Mouse (Mus musculus) mouse trophoblast stem cell (cell line): ENCODE data around the gene Nt5c1b.

Source experiments
- in situ Hi-C, 2 experiments: fragments of 300-500 bp; cut with MseI, MboI; formaldehyde crosslinking; loops; 2 replicates in 1 of 2; 3 replicates in 1 of 2; pipeline ENCODE4 v1.15.1; 2025

Nt5c1b gene

DNA sequence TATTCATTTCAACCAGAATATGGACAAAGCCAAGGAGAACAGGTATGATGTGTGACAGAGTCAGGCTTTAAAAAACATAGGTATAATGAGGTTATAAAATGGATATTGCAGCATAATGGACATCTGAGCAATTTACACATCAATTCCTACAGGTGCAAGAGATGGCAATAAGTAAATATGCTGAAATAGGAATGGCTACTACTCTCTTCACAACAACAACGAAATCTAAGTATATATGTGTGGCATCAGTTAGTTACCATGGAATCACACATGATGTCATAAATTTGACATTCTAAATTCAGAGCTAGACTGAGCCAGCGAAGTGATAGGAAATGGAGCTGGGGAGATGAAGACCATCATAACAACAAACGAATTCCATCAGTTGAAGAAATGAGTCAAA is at the start of gene Nt5c1b:
Gene Nt5c1b (plus strand): TSS at position 301 of the 400 bp plus-strand sequence.
- in situ Hi-C loops = no loop called here

DNA sequence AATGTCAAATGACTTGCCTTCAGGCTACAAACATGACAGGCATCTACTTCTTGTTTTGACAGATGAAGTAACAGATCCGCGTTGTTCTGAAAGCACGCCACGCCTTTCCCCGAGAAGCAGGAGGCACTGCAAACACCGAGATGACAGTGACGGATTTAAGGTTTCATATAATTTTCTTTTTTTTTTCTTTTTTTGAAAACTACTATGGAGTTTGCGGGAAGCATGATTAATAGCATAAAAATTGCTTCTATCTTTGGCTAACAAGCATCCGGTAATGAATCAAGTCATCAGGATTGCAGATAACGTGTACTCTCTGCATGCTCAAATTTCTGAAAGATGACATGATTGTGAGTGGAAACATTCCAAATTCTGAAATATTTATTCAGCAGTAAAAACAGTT is 42.1 kb upstream of the Nt5c1b start:
- in situ Hi-C loops = no loop called here

DNA sequence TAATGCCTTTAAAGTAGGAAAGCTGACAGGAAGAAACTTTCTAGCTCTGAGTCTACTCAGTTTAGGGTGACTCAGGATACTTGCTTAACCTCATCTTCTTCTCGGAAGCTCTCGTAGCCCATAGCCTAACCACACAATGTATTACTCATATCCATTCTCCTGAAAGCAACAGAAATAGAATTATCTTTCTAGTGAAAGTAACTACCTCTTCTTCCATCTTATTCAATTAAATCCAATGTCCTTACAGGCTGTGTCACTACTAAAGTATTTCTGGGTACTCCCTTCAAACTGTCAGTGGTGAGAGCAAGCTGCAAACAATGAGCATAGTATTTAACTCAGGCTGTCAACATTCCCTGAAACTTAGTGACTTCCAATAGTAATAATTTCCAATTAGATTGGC is 40.3 kb upstream of the Nt5c1b start:
- in situ Hi-C loops = no loop called here

DNA sequence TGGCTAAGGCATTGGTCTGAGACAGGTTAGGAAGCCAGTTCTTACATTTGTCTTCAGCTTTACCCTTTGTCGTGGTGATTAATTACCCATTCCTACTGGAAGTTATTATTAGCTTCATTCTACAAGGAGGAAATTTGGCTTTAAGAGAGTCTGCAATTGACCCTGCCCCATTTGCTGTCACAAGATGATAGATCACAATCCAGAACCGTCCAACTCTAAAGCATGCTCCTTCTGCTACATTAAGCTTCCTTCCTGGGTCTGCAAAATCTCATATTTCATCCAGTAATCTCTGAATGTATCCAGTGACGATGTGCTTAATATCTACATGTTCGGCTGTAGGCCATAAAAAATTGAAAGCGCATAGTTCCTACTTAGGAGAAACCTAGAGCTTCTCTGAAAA is 29.2 kb upstream of the Nt5c1b start:
- in situ Hi-C loops = no loop called here

DNA sequence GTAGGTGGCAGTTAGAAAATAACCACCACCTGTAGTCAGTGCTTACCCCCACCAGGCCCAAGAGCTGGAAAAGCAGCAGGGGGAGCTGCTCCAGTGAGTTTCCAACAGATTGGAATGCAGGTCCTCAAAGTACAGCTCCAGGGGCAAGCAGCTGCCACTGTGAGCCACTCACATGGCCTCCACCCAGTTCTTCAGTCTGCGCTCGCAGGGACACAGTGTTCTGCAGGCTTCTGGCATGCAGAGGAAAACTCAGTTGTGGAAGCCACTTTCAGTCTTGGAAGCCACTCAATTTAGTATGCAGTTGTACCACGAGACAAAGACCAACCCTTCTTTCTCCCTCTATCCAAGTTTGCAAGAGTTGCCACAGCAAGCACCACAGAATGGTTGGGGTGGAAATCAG is 19.1 kb upstream of the Nt5c1b start:
- in situ Hi-C loops = no loop called here

DNA sequence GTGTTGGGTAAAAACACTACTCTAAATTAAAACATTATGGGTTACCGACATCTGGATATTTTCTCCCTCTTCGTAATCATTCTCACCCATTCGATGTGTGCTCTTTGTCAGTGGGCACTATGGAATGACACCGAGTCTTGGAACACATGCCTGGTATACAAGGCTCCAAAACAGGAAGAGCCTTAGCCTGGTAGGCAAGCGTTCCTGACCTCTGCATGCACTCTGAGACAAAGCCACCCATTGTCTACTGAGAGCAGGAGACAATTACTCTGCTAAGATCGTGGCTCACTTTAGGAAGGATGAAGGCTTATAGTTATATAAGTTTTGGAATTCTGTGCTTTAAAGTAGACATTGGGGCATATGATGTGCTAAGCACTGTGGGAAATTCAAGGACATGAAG is 12.0 kb upstream of the Nt5c1b start:
- in situ Hi-C loops = no loop called here

DNA sequence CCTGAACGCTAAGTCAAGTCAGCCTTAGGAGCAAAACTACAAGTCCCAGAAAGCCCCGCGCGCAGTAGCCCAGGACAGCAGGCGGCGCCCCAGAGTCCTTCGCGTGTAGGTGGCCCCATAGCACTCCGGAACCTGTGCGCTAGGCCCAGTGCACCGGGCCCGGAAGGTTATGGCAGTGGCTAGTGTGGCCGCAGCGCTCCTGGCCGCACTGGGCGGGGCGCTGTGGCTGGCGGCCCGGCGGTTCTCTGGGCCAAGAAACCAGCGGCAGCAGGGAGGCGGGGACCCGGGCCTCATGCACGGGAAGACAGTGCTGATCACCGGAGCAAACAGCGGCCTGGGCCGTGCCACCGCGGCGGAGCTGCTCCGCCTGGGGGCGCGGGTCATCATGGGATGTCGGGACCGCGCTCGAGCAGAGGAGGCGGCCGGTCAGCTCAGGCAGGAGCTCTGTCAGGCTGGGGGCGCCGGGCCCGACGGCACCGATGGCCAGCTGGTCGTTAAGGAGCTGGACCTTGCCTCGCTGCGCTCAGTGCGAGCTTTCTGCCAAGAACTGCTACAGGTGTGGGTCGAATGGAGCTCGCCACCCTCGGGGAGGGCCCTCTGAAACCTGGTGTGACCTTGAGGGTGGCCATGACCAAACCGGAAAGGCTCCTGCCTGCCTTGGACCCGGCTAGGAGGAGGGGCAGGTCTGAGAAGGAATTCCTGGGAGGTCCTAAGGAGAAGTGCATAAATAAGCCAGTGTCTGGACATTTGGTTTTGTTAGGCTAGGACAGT is 21.1 kb downstream of the Nt5c1b start, which contains the start of gene Rdh14:
Gene Rdh14 (plus strand): TSS at position 102 of the 771 bp plus-strand sequence.
- in situ Hi-C loops = no loop called here

DNA sequence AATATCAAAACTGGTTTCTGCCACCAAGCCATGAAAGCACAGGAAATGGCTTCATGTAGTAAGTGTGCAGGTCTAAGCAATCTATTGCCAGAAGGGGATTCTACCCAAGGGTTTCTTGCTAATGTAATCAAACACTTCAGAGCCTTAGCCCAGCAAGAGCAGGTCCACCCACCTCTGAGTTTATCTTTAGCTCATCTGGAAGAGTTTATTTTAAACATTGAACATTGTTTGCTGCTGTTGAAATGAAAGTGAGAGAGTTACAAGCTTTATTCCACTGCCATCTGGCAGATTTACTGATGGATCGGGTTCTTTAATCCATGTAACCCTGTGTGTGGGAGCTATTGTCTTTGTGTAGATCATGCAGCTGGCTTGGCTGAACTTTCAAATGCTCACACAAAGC is 31.0 kb downstream of the Nt5c1b start:
- in situ Hi-C loops = no loop called here

DNA sequence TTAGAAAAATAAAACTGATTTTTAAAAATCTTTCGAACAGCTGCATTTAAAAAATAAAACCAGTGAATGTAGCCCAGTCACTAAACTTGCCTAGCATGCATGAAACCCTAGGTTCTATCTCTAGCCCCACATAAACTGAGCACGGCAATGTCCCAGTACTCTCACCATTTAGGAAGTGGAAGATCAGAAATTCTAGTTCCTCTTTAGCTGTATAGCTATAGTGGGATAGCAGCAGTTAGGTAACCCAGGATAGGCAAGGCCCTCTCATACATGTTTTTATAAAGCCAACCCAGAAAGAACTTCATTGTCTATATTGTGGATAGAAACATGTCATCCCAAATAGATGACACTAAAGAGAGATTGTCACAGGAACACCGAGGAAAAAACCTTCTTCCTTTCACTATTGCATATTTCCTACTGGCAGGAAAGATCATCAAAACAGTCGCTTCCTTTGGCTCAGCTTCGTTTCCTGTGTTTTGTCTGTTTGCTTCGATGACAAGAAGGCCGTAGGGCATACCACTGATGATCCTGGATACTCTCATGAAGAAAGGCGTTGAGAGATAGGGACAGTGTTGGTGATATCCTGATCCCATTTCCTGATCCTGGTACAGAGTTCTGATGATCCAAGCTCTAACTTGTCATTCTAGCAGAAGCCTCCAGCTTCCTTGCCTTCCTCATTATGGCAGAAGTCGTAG is 32.8 kb downstream of the Nt5c1b start:
- in situ Hi-C loops = no loop called here

DNA sequence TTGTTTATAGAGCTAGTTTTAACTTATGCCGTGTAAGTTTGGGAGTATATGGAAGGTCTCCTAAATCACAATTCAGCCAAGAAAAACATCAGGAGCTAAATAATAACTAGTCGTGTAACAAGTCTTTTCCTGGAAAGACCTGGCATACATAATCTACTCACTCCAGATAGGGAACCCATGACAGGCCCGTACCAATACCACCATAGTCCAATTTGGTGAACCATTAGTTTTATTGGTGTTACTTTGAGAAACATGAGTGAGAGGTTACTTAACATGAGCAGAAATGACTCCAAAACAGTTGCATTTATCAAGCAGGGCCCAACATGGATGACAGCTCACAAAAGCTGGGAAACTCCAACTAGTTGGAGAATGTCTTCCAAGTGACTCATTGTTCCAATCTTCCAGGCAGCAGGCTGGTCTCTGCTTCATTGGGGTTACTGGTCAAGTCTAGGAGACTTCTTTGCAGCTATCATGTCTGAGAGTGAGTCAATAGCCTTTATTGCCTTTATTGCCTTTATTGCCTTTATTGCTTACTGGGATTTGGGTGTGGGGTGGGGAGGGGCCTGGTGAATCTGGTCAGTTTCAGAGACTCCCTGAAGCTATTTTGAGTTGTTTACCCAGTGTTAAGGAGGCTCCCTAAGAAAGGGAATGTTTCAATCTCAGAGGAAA is 40.9 kb downstream of the Nt5c1b start:
- in situ Hi-C loops = no loop called here

DNA sequence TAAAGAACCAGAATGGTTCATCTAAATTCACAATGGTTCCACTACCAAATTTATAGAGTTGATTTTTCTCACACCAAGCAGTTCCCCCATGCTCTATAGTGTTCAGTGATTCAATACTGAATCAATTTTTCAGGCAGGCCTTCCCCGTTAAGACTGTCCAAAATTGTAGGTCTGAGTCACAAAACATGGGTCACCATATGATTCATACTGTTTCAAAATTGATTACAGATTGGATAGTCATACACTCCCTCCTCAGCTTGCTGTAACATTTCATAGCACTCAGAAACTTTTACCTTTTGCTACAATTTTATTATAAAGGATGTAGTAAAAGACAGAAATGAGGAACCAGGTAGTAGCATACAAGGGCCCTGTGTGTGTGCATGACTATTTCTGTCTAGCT is 41.7 kb downstream of the Nt5c1b start:
- in situ Hi-C loops = no loop called here

DNA sequence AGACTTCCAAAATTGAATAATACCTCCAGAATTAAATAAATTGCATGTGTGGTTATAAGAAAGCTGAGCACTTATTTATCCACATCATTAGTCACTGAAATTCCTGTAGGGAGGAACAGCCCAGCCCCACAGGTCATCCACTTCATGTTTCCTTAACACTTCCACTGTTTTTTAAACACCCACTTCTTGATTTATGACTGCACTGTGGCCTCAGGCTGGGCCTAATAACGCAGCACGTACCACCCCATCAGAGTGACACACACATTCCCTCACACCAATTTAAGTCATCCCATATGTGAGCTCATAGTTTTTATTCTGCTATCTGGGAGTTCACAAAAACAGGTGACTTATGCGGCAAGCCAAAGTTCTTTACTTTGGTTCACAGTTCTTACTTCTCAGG is 52.6 kb downstream of the Nt5c1b start:
- in situ Hi-C loops = no loop called here

DNA sequence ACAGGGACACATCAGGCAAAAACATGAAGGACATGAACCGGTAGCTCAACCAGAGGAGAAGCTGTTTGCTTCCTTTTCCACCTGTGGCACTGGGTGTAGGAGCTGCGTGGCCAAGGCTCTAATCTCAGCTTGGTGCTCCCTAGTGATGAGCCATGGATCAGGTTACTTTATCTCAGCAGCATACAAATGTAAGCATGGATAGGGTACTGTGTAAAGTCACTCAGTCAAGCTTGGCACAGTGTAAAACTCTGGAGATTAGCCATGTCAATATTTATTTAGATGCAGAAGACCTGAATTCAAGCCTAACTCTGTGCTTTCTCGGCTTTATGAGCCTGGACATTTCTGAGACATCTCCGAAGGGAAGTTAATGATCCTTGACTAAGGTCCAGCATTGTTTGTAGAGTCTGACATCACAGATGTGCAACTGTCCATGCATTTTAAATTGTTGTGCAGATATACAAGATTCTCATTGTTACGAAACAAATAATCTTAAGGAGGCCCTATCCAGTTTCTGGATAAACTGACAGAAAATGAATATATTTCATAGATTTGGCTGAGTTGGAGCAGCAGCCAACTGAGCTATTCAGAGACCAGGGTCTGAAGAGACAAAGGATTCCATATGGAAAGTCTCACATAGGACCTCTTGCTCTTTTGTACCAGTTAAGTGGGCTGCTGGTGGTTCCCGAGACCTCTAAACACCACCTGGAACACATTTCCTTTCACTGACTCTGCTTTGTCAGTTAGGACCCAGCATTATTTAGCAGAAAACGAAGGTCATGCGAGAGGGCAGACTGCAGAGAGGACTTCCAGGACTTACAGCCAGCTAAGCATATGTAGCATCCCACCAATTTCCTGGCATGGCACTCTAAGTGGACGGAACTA is 56.5 kb downstream of the Nt5c1b start:
- in situ Hi-C loops = loop anchor here in 1 of 2 experiments (25.0 kb wide), 1 partner anchor 864 kb away; the partner anchor contains the start of gene Osr1

DNA sequence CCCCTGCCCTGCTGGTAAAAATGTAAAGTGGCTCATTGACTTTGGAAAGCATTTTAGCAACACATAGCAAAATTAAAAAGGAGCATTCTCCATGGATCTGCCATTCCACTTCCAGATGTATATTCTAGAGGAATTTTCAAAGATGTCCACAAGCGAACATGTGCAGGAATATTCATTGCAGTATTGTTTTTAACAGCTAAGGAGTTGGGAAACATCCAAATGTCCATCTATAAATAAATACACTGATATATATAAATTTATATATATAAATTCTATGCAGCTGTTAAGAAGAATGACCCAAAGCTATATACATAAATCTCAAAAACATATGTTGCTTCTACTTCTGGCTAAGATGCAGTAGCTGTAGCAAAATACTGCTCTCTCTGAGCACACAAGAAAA is 61.2 kb downstream of the Nt5c1b start:
- in situ Hi-C loops = loop anchor here in 1 of 2 experiments (25.0 kb wide), 1 partner anchor 869 kb away; the partner anchor contains the start of gene Osr1

DNA sequence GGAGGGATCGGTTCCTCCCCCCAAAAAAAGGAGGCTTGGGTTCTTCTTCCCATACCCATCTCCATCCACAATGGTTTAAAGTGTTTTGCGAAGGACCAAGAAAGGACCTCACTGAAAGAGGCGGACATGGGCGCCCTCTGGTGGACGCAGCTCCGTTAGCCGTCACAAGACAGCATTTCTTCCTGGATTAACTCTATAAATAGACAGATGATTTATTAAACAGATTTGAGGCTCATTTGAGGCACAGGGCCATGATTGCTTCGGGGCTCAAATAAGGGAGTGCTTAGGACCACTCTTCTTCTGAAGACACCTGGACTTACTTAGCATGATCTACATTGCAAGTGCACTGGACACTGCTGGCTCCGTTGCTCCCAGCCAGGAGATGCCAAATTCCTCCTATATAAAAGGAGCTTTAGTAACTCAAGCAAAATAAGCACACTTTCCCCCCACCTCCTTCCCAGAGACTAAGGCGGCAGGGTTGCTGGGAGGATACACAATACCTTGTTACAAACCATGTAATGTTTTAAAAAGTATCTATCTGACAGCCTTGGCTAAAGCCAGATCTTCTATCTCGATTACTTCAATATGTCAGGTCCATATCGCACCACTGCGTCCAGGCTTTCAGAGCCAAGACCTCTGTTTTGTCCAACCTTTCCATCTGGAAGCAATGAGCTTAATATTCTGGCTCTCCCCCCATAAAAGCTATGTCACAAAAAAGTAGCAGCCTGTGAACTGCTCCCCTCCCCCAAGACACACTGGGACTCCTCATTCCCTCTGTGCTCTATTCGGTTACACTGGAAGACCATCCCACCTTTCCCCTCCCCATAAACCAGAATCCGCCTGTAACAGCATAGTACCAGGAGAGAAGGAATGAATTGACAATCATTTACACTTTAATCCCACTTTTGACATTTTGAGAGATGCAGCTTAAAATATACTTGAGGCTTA is 68.6 kb downstream of the Nt5c1b start:
- in situ Hi-C loops = loop anchor here in 1 of 2 experiments (25.0 kb wide), 1 partner anchor 876 kb away; the partner anchor contains the start of gene Osr1
